Mouse (Mus musculus) ovary, postnatal 36 days (tissue): Measurements from ENCODE around the gene Baiap2l1.
"Not testable (repeated sequence)": the region's sequence is repeated elsewhere in the genome, so short reads cannot be mapped to it uniquely, and the experiment has no call there.

Experiments
- DNase-seq: peaks from one replicate; pipeline ENCODE4 v3.0.0; 2022; ENCODE audit warnings: low spot score, mixed read lengths

Gene Baiap2l1

GRCm38 (mm10) chr5:144351185-144351584 is 6.7 kb downstream of the Baiap2l1 start:
- no peak for DNase-seq

GRCm38 (mm10) chr5:144344592-144344991 is 13.3 kb downstream of the Baiap2l1 start:
- DNase-seq: no peak

- no peak for DNase-seq
These were observed 16.8 kb downstream of the Baiap2l1 start for GRCm38 (mm10) chr5:144341085-144341484.

DNA sequence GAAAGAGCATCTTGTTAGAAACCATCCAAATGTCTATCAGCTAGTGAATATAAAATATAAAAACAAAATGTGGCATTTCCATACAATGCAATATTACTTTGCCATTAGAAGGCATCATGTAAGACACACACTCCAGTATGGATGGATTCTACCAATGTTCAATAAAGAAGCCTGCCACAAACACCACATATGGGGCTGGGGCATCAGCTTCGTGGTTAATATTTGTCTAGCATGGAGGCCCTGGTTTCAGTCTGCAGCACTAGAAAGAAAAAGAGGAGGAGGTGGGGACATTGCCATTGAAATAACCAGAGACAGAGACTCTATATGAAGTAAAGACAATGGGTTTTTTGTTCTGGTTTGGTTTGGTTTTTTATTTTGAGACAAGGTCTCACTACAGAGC is 19.1 kb downstream of the Baiap2l1 start:
- DNase-seq: no peak

- not testable (repeated sequence) for DNase-seq
These were observed 22.6 kb downstream of the Baiap2l1 start for GRCm38 (mm10) chr5:144335357-144335756.

- DNase-seq: no peak
These were observed 23.9 kb downstream of the Baiap2l1 start for GRCm38 (mm10) chr5:144334010-144334409.

GRCm38 (mm10) chr5:144322717-144323116 is 35.2 kb downstream of the Baiap2l1 start:
- no peak for DNase-seq

DNA sequence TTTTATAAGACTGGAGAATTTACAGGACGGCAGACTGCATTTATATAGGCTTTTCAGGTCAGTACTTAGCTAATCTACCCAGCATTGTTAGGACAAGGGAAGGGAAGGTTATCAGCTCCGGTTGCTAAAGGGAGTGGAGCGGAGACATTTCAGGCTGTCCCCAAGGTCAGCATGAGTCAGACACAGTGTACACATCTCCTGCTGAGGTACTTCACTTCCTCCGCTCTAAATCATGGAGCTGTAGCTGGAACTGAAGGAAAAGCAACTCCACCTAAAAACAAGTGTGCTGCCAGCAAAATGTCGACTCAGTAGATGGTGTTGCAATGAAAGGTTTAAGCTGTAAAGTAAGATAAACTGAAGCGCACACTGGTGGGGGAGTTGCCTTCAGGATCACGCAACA is 36.2 kb downstream of the Baiap2l1 start:
- DNase-seq: no peak

DNA sequence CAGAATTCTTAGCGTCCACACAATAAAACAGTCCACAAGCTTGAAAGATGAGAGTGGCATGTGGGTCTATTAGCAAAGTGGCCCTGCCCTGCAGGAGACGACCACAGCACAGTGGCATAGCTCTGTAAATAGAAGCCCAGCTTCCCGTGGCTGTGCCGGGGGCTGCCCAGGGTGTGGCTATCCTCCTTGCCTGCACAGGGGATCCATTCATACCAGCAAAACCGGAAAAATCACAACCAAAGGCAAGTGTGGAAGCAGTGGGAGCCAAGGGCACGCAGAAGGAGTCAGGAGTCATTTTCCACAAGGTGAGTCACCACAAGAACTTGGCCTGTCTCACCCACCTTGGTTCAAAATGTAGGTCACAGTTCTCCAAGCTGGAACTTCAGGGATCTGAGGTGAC is 39.6 kb downstream of the Baiap2l1 start:
- no peak for DNase-seq

DNA sequence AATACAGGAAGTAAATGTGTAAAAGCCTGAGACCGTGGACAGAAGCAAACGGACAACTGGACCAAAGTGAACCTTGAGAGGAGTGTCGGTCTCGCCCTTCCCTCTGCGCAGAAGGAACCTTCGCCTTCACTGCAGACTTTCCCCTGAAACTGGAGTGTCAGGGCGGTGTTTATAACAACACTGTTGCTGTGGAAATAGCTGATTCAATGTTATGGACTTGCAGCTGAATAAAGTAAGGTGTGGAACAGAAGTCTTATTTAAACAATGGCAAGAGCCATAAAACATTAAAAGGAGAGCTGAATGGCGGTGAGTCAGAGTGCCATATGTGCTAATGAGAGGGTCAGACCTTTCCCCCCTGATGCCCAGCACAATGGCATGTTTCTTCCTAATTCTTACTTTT is 40.5 kb downstream of the Baiap2l1 start:
- no peak for DNase-seq

DNA sequence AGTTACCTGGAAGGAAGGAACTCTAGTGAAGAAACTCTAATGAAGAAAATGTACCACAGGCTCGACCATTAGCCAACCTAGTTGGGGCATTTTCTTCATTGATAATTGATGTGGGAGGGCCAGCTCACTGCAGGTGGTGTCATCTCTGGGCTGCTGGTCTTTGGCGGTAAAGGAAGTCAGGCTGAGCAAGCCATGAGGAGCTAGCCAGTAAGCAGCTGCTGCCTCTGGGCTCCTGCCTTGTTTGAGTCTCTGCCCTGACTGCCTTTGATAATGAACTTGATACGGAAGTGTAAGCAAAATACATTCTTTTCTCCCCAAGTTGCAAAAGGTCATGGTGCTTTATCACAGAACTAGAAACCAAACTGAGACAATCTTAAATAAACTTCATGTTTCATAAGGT is 41.5 kb downstream of the Baiap2l1 start:
- DNase-seq: no peak

GRCm38 (mm10) chr5:144314731-144315494 is 43.0 kb downstream of the Baiap2l1 start:
- no peak for DNase-seq

GRCm38 (mm10) chr5:144313335-144313734 is 44.6 kb downstream of the Baiap2l1 start:
- DNase-seq: no peak

DNA sequence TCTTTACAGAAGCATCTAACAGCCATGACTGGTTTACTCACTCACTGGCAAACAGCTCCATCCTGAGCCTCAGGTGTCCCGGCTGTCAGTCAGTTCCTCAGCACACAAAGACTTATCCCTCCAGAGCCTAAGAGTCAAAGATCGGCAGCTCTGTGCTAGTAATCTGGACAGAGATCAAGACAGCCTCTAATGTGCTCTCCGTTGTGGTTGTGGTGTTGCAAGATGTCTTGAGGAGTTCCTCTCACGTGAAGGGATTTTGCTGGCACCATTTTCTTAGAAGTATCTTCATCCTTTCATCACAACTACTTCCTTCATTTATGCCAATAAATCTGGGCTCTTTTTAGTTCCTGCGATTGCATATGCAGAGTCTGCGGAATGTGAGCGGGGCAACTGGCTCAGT is 45.7 kb downstream of the Baiap2l1 start:
- no peak for DNase-seq

DNA sequence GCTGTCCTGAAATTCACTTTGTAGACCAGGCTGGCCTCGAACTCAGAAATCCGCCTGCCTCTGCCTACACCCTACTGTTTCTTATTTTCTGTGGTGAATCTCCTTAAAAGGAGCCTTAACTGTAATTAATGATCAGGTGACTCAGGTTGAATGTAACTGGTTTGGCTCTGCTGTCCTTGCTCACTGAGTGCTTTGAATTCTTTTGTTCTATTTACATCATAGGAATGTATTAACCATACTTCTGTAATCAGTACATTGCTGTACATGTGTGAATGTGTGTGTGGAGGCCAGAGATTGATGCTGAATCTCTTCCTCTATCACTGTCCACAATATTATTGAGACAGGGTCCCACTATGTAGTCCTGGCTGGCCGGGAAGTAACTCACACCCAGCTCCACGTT is 49.0 kb downstream of the Baiap2l1 start:
- no peak for DNase-seq

GRCm38 (mm10) chr5:144303071-144303470 is 54.8 kb downstream of the Baiap2l1 start:
- no peak for DNase-seq

GRCm38 (mm10) chr5:144296090-144296604 is 61.8 kb downstream of the Baiap2l1 start:
- no peak for DNase-seq

GRCm38 (mm10) chr5:144295357-144295756 is 62.6 kb downstream of the Baiap2l1 start:
- DNase-seq: no peak

GRCm38 (mm10) chr5:144294908-144295307 is 63.0 kb downstream of the Baiap2l1 start:
- DNase-seq: no peak

DNA sequence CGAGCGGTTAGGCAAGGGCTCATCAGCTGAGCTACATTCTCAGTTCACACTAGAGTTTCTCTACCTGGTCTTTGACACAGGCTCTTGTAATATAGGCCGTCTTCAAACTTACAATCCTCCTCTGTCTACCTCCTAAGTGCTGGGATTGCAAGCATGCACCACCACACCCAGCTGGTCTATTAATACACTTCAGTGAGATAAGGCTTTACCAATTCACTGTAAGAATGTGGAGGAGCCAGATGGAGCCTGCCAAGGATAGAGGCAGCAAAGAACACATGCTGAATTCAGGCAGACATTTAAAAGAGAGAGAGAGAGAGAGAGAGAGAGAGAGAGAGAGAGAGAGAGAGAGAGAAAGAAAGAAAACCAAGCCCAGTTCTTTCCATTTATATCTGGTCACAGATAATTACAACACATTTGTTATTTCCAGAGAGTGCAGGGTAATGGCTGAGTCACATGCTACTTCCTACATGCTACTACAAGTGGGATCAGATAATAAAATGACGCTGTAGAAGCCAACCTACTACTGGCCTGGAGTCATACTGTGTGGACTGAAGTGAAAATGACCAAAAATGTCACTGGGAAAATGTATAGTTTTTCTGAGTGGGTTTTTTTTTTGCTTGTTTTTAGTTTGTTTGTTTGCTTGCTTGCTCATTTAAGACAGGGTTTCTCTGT is 68.0 kb downstream of the Baiap2l1 start:
- no peak for DNase-seq

GRCm38 (mm10) chr5:144288391-144288790 is 69.5 kb downstream of the Baiap2l1 start:
- DNase-seq: no peak

- no peak for DNase-seq
These were observed 70.6 kb downstream of the Baiap2l1 start for GRCm38 (mm10) chr5:144287267-144287820.
